Mouse (Mus musculus): ENCODE measurements around the gene Prima1. TPM values are rescaled to one million over a fixed set of nuclear protein-coding genes. Genes with fewer than 3 reads are reported as not detected.

The Prima1 gene
- total RNA-seq, 2 experiments from 2014 or later: not detected

DNA sequence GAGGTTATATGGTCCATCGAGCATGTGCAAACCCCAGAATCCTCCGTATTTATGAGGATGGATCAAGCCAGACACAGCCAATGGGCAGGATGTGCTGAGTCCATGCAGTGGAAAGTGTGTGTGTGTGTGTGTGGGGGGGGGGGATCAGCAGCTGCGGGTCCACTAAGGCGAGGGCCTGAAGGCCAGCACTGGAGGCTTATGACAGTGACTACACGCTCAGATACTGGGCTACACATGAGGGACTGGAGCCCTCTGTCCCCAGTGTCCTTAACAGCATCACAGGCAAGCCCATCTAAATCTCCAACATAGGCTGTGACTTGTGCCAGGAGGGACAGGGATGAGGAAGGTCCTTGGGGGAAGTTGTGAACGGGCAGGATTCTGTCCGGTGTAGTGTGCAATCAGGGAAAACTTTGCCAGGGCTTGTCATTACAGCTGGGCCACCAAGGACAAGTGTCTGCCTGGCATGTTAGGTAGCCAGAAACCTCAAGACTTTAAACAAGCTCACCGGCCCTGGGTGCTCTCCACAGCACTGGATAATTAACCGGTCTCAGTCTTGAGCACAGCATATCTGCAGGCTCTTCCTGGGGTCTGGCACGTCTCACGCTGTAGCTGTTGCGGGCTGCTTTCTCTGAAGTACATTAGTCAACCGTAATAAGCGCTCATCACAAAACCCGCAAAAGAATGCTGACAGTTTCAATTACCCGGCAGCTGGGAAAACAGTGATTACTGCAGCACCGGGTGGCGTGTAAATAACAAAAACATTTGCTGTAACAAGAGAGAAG lies 84.6 kb downstream of the Prima1 start:
- no peak for ATAC-seq (ENCODE audit: poor library complexity, severe bottlenecking)

- no peak for ATAC-seq (ENCODE audit: poor library complexity, severe bottlenecking)
Observed at GRCm38 (mm10) chr12:103155406-103155805, 86.5 kb downstream of the Prima1 start.

- no peak for ATAC-seq (ENCODE audit: poor library complexity, severe bottlenecking)
Observed at GRCm38 (mm10) chr12:103154927-103155326, 87.0 kb downstream of the Prima1 start.

DNA sequence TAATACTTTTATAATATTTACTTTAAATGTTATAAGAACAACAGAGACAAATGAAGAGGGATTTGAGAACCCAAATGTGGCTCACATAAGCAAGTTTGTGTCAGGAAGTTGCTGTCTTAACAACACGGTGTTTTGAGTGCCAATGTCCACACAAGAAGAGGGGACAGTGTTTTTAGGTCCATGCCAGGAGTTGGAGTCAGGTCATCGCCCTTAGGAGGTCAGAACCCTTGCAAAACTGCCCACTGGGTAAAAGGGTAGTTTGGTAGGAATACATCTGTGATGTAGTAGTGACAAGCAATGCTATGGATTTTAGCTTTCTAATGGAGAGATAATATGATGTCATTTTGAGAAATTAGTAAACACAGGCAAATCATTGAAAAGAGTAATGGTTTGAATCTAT lies 91.7 kb downstream of the Prima1 start:
- ATAC-seq (ENCODE audit: poor library complexity, severe bottlenecking): no peak

Other genes with a start within 250 kb of the Prima1 start
- gene Fam181a, start 68.8 kb upstream of the Prima1 start, total RNA-seq (2015): not detected in 2 replicates
- gene Fam181a, start 68.8 kb upstream of the Prima1 start, total RNA-seq (2017): not detected in 2 replicates
- gene Asb2, start 113.9 kb upstream of the Prima1 start, total RNA-seq (2015): 0.11 and 0.27 TPM in 2 replicates
- 0.33 TPM in 1 of 2 replicates, not detected in the other for gene Asb2, start 113.9 kb upstream of the Prima1 start, total RNA-seq (2017)
- gene Otub2, start 146.5 kb upstream of the Prima1 start, total RNA-seq (2015): 1.1 and 1.4 TPM in 2 replicates
- gene Otub2, start 146.5 kb upstream of the Prima1 start, total RNA-seq (2017): 0.77 and 1.1 TPM in 2 replicates
- 0.94 TPM in 1 of 2 replicates, not detected in the other for gene 9330161L09Rik, start 165.7 kb upstream of the Prima1 start, total RNA-seq (2015)
- 0.89 and 1.4 TPM in 2 replicates for gene 9330161L09Rik, start 165.7 kb upstream of the Prima1 start, total RNA-seq (2017)
- 53.0 and 58.9 TPM in 2 replicates for gene Ddx24, start 183.7 kb upstream of the Prima1 start, total RNA-seq (2015)
- 63.8 and 73.0 TPM in 2 replicates for gene Ddx24, start 183.7 kb upstream of the Prima1 start, total RNA-seq (2017)
- gene Ifi27, start 192.1 kb upstream of the Prima1 start, total RNA-seq (2015): 46.3 and 55.9 TPM in 2 replicates
- gene Ifi27, start 192.1 kb upstream of the Prima1 start, total RNA-seq (2017): 19.3 and 26.8 TPM in 2 replicates
- 433 and 468 TPM in 2 replicates for gene Ifi27l2a, start 201.5 kb upstream of the Prima1 start, total RNA-seq (2015)
- gene Ifi27l2a, start 201.5 kb upstream of the Prima1 start, total RNA-seq (2017): 365 and 515 TPM in 2 replicates
- gene Ifi27l2b, start 215.1 kb upstream of the Prima1 start, total RNA-seq (2015): not detected in 2 replicates
- gene Ifi27l2b, start 215.1 kb upstream of the Prima1 start, total RNA-seq (2017): not detected in 2 replicates

All from megakaryocyte, adult 5-6 weeks (primary cell).